ENCODE assay signal across 10 mouse cellular contexts in genomic region chr12:76282132-76282531, GRCm38 (mm10). TPM values are rescaled to one million over a fixed set of nuclear protein-coding genes. Genes with fewer than 3 reads are reported as not detected.
DNase-seq lines count a peak whose midpoint lies in the region; ATAC-seq lines count a peak whose summit lies in the region.
"Had no signal": no experiment of that assay in that cellular context is flagged by ENCODE, and none has a peak within 500 bp of the region (broad histone marks: within the 10 kb centered on the region; RNA-seq: fewer than 3 reads in every experiment).

No protein-coding gene starts in this region.

- peak; percentile 53 for DNase-seq in left cerebral cortex, postnatal 4 days
- no peak for DNase-seq in left cerebral cortex, adult 18-20 months (ENCODE audit: low spot score in 2 of 2)
- peak; percentile 50 for DNase-seq in R1 (ENCODE audit: low read depth, low spot score)
- peak; percentile 33 to 51 for DNase-seq in adrenal gland, postnatal 36 days
- DNase-seq in kidney, adult 18-20 months, result no peak
- DNase-seq in embryo, embryonic 10 days (ENCODE audit: low spot score), result no peak
- DNase-seq: embryo, embryonic 11 days; kidney, postnatal 36 days had no signal

- ATAC-seq in megakaryocyte-erythroid progenitor cell, adult 5-6 weeks (replicated peaks; ENCODE audit: low FRiP score, low TSS enrichment, poor library complexity, severe bottlenecking), result peak; percentile 40; the same call in 1 of the 2 replicates

- intact Hi-C loops in left cerebral cortex, postnatal 4 days (cut with DNase I), result no loop called here

RNA-seq across cellular contexts. Expression of gene Mthfd1, which starts 27.0 kb away (rescaled TPM):
- 10 to 100 TPM; 34.4 to 37.2 TPM for total RNA-seq in left cerebral cortex, postnatal 4 days (2021)
- 10 to 100 TPM; 36.6 to 38.1 TPM for total RNA-seq in left cerebral cortex, adult 18-20 months (2021)
- total RNA-seq in adrenal gland, postnatal 36 days (2021), result 10 to 100 TPM; 34.6 to 59.6 TPM
- total RNA-seq in megakaryocyte-erythroid progenitor cell, adult 5-6 weeks (2014; fragmentation: Nextera tagmentation), result 306 and 318 TPM in 2 replicates
- total RNA-seq in megakaryocyte-erythroid progenitor cell, adult 5-6 weeks (2017), result 467 and 637 TPM in 2 replicates

RNA-seq across cellular contexts. Expression of gene Tex21, which starts 35.6 kb away (rescaled TPM):
- not detected for total RNA-seq in left cerebral cortex, postnatal 4 days (2021)
- total RNA-seq in left cerebral cortex, adult 18-20 months (2021), result not detected
- not detected for total RNA-seq in adrenal gland, postnatal 36 days (2021)
- 2.0 TPM in 1 of 2 replicates, not detected in the other for total RNA-seq in megakaryocyte-erythroid progenitor cell, adult 5-6 weeks (2014; fragmentation: Nextera tagmentation)
- total RNA-seq in megakaryocyte-erythroid progenitor cell, adult 5-6 weeks (2017), result 1.9 and 2.9 TPM in 2 replicates
- total RNA-seq: heart, postnatal 14 days had no signal

RNA-seq across cellular contexts. Expression of gene Akap5, which starts 42.6 kb away (rescaled TPM):
- 10 to 100 TPM; 29.9 to 37.0 TPM for total RNA-seq in left cerebral cortex, postnatal 4 days (2021)
- 10 to 100 TPM; 81.5 to 81.9 TPM for total RNA-seq in left cerebral cortex, adult 18-20 months (2021)
- under 1 TPM; 0.46 to 0.83 TPM for total RNA-seq in adrenal gland, postnatal 36 days (2021)
- total RNA-seq in megakaryocyte-erythroid progenitor cell, adult 5-6 weeks (2014; fragmentation: Nextera tagmentation), result 1.2 and 2.6 TPM in 2 replicates
- total RNA-seq in megakaryocyte-erythroid progenitor cell, adult 5-6 weeks (2017), result 2.1 and 4.8 TPM in 2 replicates

Comparison
In these comparisons a context has a peak if more than half of its experiments do, and no peak if none do; other contexts are left out.
1. DNase-seq: peak in left cerebral cortex, postnatal 4 days (single experiment), R1 (single experiment) and adrenal gland, postnatal 36 days (2 of 2); none in left cerebral cortex, adult 18-20 months (0 of 2), kidney, adult 18-20 months (single experiment) and embryo, embryonic 10 days (single experiment).
2. RNA of gene Mthfd1, which starts 27.0 kb away (total RNA-seq): 306 to 637 TPM in megakaryocyte-erythroid progenitor cell, adult 5-6 weeks; 34.6 to 59.6 TPM in adrenal gland, postnatal 36 days, 36.6 to 38.1 TPM in left cerebral cortex, adult 18-20 months and 34.4 to 37.2 TPM in left cerebral cortex, postnatal 4 days; every median in the first group is over 4 times any median in the second.
3. RNA of gene Akap5, which starts 42.6 kb away (total RNA-seq): 81.5 to 81.9 TPM in left cerebral cortex, adult 18-20 months and 29.9 to 37.0 TPM in left cerebral cortex, postnatal 4 days; 1.2 to 4.8 TPM in megakaryocyte-erythroid progenitor cell, adult 5-6 weeks and 0.46 to 0.83 TPM in adrenal gland, postnatal 36 days; every median in the first group is over 4 times any median in the second.